Mouse (Mus musculus): ENCODE measurements around the gene Eme1. TPM values are rescaled to one million over a fixed set of nuclear protein-coding genes. Genes with fewer than 3 reads are reported as not detected.

Gene Eme1
- polyA plus RNA-seq, 1 experiment from 2014 or later, result 21.4 TPM

- H3K4me3 ChIP-seq (ENCODE audit: low read length), result no peak overlapping the region
- H3K9ac ChIP-seq (ENCODE audit: low read length), result no peak overlapping the region
- no peaks in the 10 kb centered on the region for H3K9me3 ChIP-seq (ENCODE audit: control insufficient read depth, low read length)
- H3K4me1 ChIP-seq (replicated peaks; ENCODE audit: control insufficient read depth, insufficient read depth, low read length), result no peaks in the 10 kb centered on the region
- ATAC-seq (ENCODE audit: low read depth), result no peak
- H3K36me3 ChIP-seq (ENCODE audit: control insufficient read depth, insufficient read depth, low read length), result no peaks in the 10 kb centered on the region
- WGBS, result 67% methylated on average over 4 of the region's 4 CpGs
- 0 out of 2 replicates have a peak, but pooled peaks cover 3% of the 10 kb centered on the region for H3K27me3 ChIP-seq (ENCODE audit: control insufficient read depth, insufficient read depth, low read depth, low read length)
- no peak overlapping the region for H3K27ac ChIP-seq (ENCODE audit: low read length)
- H3K4me2 ChIP-seq (ENCODE audit: low read depth, low read length), result no peak overlapping the region
Measured at GRCm38 (mm10) chr11:94610744-94611740, 42.7 kb downstream of the Eme1 start.

- whole genome bisulfite sequencing, result 60% methylated on average over 11 of the region's 11 CpGs
- peak overlapping the region; percentile 63 for H3K4me3 ChIP-seq (ENCODE audit: low read length)
- H3K9ac ChIP-seq (ENCODE audit: low read length), result peak overlapping the region; percentile 72
- no peaks in the 10 kb centered on the region for H3K9me3 ChIP-seq (ENCODE audit: control insufficient read depth, low read length)
- peak overlapping the region; percentile 72 for H3K4me2 ChIP-seq (ENCODE audit: low read depth, low read length)
- no peaks in the 10 kb centered on the region for H3K36me3 ChIP-seq (ENCODE audit: control insufficient read depth, insufficient read depth, low read length)
- H3K27ac ChIP-seq (ENCODE audit: low read length), result peak overlapping the region; percentile 53
- peaks cover 7% of the 10 kb centered on the region for H3K4me1 ChIP-seq (replicated peaks; ENCODE audit: control insufficient read depth, insufficient read depth, low read length)
- peak; percentile 6 for ATAC-seq (ENCODE audit: low read depth)
- H3K27me3 ChIP-seq (ENCODE audit: control insufficient read depth, insufficient read depth, low read depth, low read length), result no peaks in the 10 kb centered on the region
Measured at GRCm38 (mm10) chr11:94602356-94602955, 51.3 kb downstream of the Eme1 start.

GRCm38 (mm10) chr11:94601321-94602281 is 52.2 kb downstream of the Eme1 start, which contains the start of gene Acsf2:
TSS of gene Acsf2 (minus strand) at chr11:94601871.
- no peaks in the 10 kb centered on the region for H3K9me3 ChIP-seq (ENCODE audit: control insufficient read depth, low read length)
- peak; percentile 96 for ATAC-seq (ENCODE audit: low read depth)
- no peaks in the 10 kb centered on the region for H3K27me3 ChIP-seq (ENCODE audit: control insufficient read depth, insufficient read depth, low read depth, low read length)
- peak within 1 kb of the TSS; percentile 72 for H3K4me2 ChIP-seq (ENCODE audit: low read depth, low read length)
- peaks cover 7% of the 10 kb centered on the region for H3K4me1 ChIP-seq (replicated peaks; ENCODE audit: control insufficient read depth, insufficient read depth, low read length)
- WGBS, result 1% methylated on average over 51 of the region's 52 CpGs
- H3K27ac ChIP-seq (ENCODE audit: low read length), result peak within 1 kb of the TSS; percentile 53
- peak within 1 kb of the TSS; percentile 72 for H3K9ac ChIP-seq (ENCODE audit: low read length)
- H3K4me3 ChIP-seq (ENCODE audit: low read length), result peak within 1 kb of the TSS; percentile 63
- no peaks in the 10 kb centered on the region for H3K36me3 ChIP-seq (ENCODE audit: control insufficient read depth, insufficient read depth, low read length)

GRCm38 (mm10) chr11:94600447-94600846 is 53.3 kb downstream of the Eme1 start:
- no peaks in the 10 kb centered on the region for H3K36me3 ChIP-seq (ENCODE audit: control insufficient read depth, insufficient read depth, low read length)
- ATAC-seq (ENCODE audit: low read depth), result no peak
- no peak overlapping the region for H3K9ac ChIP-seq (ENCODE audit: low read length)
- H3K27ac ChIP-seq (ENCODE audit: low read length), result no peak overlapping the region
- H3K9me3 ChIP-seq (ENCODE audit: control insufficient read depth, low read length), result no peaks in the 10 kb centered on the region
- peak overlapping the region; percentile 72; the same call in 1 of the 2 replicates for H3K4me2 ChIP-seq (ENCODE audit: low read depth, low read length)
- 86% methylated on average over 7 of the region's 7 CpGs for WGBS
- H3K27me3 ChIP-seq (ENCODE audit: control insufficient read depth, insufficient read depth, low read depth, low read length), result no peaks in the 10 kb centered on the region
- H3K4me1 ChIP-seq (replicated peaks; ENCODE audit: control insufficient read depth, insufficient read depth, low read length), result peaks cover 7% of the 10 kb centered on the region
- no peak overlapping the region; the same call in 1 of the 2 replicates for H3K4me3 ChIP-seq (ENCODE audit: low read length)

- Histone ChIP-seq H3K27ac (ENCODE audit: low read length) (no peak overlapping the region), H3K4me3 (ENCODE audit: low read length) (no peak overlapping the region), H3K9me3 (ENCODE audit: control insufficient read depth, low read length) (no peaks in the 10 kb centered on the region), H3K4me1 (replicated peaks; ENCODE audit: control insufficient read depth, insufficient read depth, low read length) (peaks cover 7% of the 10 kb centered on the region), H3K36me3 (ENCODE audit: control insufficient read depth, insufficient read depth, low read length) (no peaks in the 10 kb centered on the region), H3K9ac (ENCODE audit: low read length) (no peak overlapping the region), H3K27me3 (ENCODE audit: control insufficient read depth, insufficient read depth, low read depth, low read length) (no peaks in the 10 kb centered on the region), H3K4me2 (ENCODE audit: low read depth, low read length) (no peak overlapping the region)
- no peak for ATAC-seq (ENCODE audit: low read depth)
- WGBS, result 61% methylated on average over 6 of the region's 6 CpGs
Measured at GRCm38 (mm10) chr11:94598437-94599120, 55.2 kb downstream of the Eme1 start.

GRCm38 (mm10) chr11:94597319-94597718 is 56.4 kb downstream of the Eme1 start:
- 77% methylated on average over 4 of the region's 4 CpGs for WGBS
- no peak overlapping the region for H3K4me3 ChIP-seq (ENCODE audit: low read length)
- H3K9me3 ChIP-seq (ENCODE audit: control insufficient read depth, low read length), result no peaks in the 10 kb centered on the region
- no peak for ATAC-seq (ENCODE audit: low read depth)
- no peak overlapping the region for H3K4me2 ChIP-seq (ENCODE audit: low read depth, low read length)
- H3K36me3 ChIP-seq (ENCODE audit: control insufficient read depth, insufficient read depth, low read length), result no peaks in the 10 kb centered on the region
- H3K27ac ChIP-seq (ENCODE audit: low read length), result no peak overlapping the region
- peaks cover 7% of the 10 kb centered on the region for H3K4me1 ChIP-seq (replicated peaks; ENCODE audit: control insufficient read depth, insufficient read depth, low read length)
- H3K9ac ChIP-seq (ENCODE audit: low read length), result no peak overlapping the region
- no peaks in the 10 kb centered on the region for H3K27me3 ChIP-seq (ENCODE audit: control insufficient read depth, insufficient read depth, low read depth, low read length)

- H3K4me2 ChIP-seq (ENCODE audit: low read depth, low read length), result no peak overlapping the region
- H3K27ac ChIP-seq (ENCODE audit: low read length), result no peak overlapping the region
- H3K9ac ChIP-seq (ENCODE audit: low read length), result no peak overlapping the region
- no peaks in the 10 kb centered on the region for H3K9me3 ChIP-seq (ENCODE audit: control insufficient read depth, low read length)
- H3K4me1 ChIP-seq (replicated peaks; ENCODE audit: control insufficient read depth, insufficient read depth, low read length), result peaks cover 6% of the 10 kb centered on the region; the same call in 1 of the 2 replicates
- no peaks in the 10 kb centered on the region for H3K36me3 ChIP-seq (ENCODE audit: control insufficient read depth, insufficient read depth, low read length)
- no peak for ATAC-seq (ENCODE audit: low read depth)
- 59% methylated on average over 7 of the region's 7 CpGs for WGBS
- no peak overlapping the region for H3K4me3 ChIP-seq (ENCODE audit: low read length)
- H3K27me3 ChIP-seq (ENCODE audit: control insufficient read depth, insufficient read depth, low read depth, low read length), result no peaks in the 10 kb centered on the region
Measured at GRCm38 (mm10) chr11:94596311-94596852, 57.4 kb downstream of the Eme1 start.

All from lung, embryonic 16.5 days (tissue).